Mouse (Mus musculus) heart, adult 2 months (tissue): Measurements from ENCODE around the gene Ptpru. TPM values are rescaled to one million over a fixed set of nuclear protein-coding genes. Genes with fewer than 3 reads are reported as not detected.

ENCODE experiments used
- DNase-seq, 2 experiments: peaks; one replicate each; pipeline ENCODE4 v3.0.0; 2021
- H3K27ac ChIP-seq: fragments of 200-600 bp; 2 replicates; pipeline ENCODE4 v1.8.1; 2022
- H3K27me3 ChIP-seq: fragments of 200-500 bp; 2 replicates; pipeline ENCODE4 v1.6.1; 2012; ENCODE audit warnings: mild to moderate bottlenecking, low read length, inconsistent platforms, mixed read lengths; ENCODE audit not compliant: control insufficient read depth, insufficient read depth
- H3K36me3 ChIP-seq: fragments of 200-500 bp; 2 replicates; pipeline ENCODE4 v1.6.1; 2012; ENCODE audit warnings: low read length, inconsistent platforms; ENCODE audit not compliant: control insufficient read depth, insufficient read depth
- H3K4me1 ChIP-seq: fragments of 200-500 bp; 2 replicates; pipeline ENCODE4 v1.6.1; 2011; ENCODE audit warnings: low read length; ENCODE audit not compliant: control insufficient read depth, insufficient read depth
- H3K4me3 ChIP-seq: fragments of 200-600 bp; 2 replicates; pipeline ENCODE4 v1.8.1; 2022
- H3K79me2 ChIP-seq: fragments of 200-500 bp; replicated peaks from 2 replicates; pipeline ENCODE4 v1.6.1; 2012; ENCODE audit warnings: mild to moderate bottlenecking, inconsistent platforms, low read length, moderate library complexity, mixed read lengths; ENCODE audit not compliant: control insufficient read depth, insufficient read depth
- H3K9ac ChIP-seq: fragments of 200-500 bp; 2 replicates; pipeline ENCODE4 v1.6.1; 2012; ENCODE audit warnings: low read depth, mild to moderate bottlenecking, control low read depth, inconsistent platforms, low read length, mixed read lengths
- CTCF ChIP-seq: fragments of 200-600 bp; IDR thresholded peaks from 2 replicates; pipeline ENCODE4 v1.8.1; 2022; ENCODE audit warnings: antibody characterized with exemption, mild to moderate bottlenecking, moderate library complexity
- EP300 ChIP-seq: fragments of 200-500 bp; IDR thresholded peaks from 2 replicates; pipeline ENCODE4 v1.6.1; 2011; ENCODE audit warnings: low read depth, low read length, control low read depth; ENCODE audit not compliant: insufficient read depth
- POLR2A ChIP-seq: fragments of 200-500 bp; IDR thresholded peaks from 2 replicates; pipeline ENCODE4 v1.6.1; 2011; ENCODE audit warnings: mild to moderate bottlenecking, low read depth, low read length, control low read depth; ENCODE audit not compliant: insufficient read depth
- WGBS: fragments of 180-500 bp; shearing (Covaris S2); methylation state at CpG from one replicate; pipeline ENCODE4 v1.1.7; 2018; 5-methylcytosine and 5-hydroxymethylcytosine counted together
- intact Hi-C: fragments of 180-260 bp; cut with DNase I; formaldehyde crosslinking; loops from one replicate; pipeline ENCODE4 v1.15.1; 2025
- polyA plus RNA-seq: library from polyadenylated mRNA; depleted of rRNA; stranded (reverse); fragments of >200 nt; gene quantifications from 2 replicates; pipeline ENCODE4 v1.2.3, GENCODE M21; 2012
- total RNA-seq, 2 experiments: library from RNA; stranded (reverse); gene quantifications; 2 replicates each; pipeline ENCODE4 v1.2.3; 2021

The Ptpru gene
- total and polyA plus RNA-seq, 3 experiments, result 4.2 to 5.7 (median 4.3) TPM

DNA sequence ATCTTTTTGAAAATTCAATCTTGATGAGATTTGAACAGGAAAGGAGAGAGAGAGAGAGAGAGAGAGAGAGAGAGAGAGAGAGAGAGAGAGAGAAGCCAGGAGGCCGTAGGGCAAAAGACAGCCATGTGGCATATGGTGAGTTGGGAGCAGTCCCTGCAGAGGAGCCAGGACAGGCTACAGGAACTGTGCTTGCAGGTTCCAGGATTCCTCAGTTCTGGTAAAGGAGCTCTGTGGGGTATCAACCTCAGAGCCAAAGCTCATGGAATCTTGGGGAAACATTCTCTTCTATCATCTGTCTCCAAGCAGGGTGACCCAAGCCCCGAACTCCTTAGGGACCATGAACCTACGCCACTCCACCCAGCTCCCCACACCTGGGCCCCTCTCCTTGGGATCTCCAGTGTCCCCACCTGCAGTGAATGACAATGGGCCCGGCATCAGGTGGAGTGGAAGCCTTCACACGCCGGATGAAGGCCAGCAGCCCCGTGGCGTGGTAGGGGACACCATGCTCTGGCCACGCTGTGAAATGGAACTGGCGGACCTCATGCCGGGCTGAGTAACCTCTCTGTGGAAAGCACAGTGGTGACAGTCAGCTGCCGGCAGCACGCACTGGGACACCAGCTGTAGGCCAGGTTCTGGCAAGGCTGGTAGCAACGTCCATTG, 59.3 kb downstream of the Ptpru start:
- Histone ChIP-seq H3K36me3 (no peaks in the 10 kb centered on the region), H3K4me3 (no peak overlapping the region), H3K79me2 (no peaks in the 10 kb centered on the region), H3K27me3 (no peaks in the 10 kb centered on the region), H3K27ac (no peak overlapping the region), H3K4me1 (no peaks in the 10 kb centered on the region; the same call in 1 of the 2 replicates), H3K9ac (no peak overlapping the region)
- TF ChIP-seq EP300, result no peak
- TF ChIP-seq POLR2A, result no peak
- TF ChIP-seq CTCF, result no peak
- WGBS, result 86% methylated on average over 14 of the region's 14 CpGs
- intact Hi-C loops, result no loop called here
- DNase-seq, result no peak

DNA sequence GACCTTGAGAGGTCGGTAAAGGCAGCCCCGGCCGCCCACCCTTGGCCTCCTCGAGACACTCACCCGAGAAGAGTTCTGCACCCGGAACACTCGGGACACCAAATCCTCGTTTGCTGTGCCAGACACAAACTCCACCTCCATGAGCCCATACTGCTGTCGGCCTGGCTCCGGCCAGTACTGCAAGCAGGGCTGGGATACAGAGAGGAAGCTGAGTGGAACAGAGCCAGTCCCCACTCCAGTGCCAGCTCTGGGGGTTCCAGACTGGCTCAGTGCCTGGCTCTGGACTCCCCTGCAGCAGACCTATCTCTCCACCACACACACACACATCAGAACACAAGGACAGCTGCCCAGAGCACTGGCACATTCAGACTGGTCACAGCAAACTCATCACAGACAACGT, 66.7 kb downstream of the Ptpru start:
- Histone ChIP-seq H3K27ac (no peak overlapping the region), H3K27me3 (no peaks in the 10 kb centered on the region), H3K4me1 (no peaks in the 10 kb centered on the region), H3K79me2 (no peaks in the 10 kb centered on the region), H3K36me3 (no peaks in the 10 kb centered on the region), H3K4me3 (no peak overlapping the region), H3K9ac (no peak overlapping the region)
- TF ChIP-seq EP300 (no peak), CTCF (no peak), POLR2A (no peak)
- intact Hi-C loops, result no loop called here
- DNase-seq, result peak in 1 of 2 experiments; percentile 22
- WGBS, result 54% methylated on average over 11 of the region's 11 CpGs

DNA sequence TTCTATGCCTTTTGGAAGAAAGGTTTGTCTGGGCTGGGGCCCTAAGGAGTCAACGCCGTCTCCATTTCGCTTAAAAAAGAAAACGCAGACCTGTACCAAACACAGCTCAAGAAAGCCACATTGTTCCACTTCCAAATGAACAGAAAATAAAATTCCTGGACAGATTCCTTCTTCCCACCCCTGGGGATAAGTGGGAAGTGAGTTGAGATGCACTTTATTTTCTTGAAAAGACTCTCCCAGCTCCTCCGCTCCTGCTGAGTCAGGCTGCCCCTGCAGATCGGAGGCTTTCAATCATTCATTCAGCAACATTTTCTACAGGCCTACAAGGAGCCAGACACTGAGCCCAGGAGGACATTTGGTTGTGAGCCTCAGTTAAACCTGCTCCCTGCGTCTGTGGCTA, 74.2 kb downstream of the Ptpru start:
- H3K36me3 ChIP-seq, result no peaks in the 10 kb centered on the region
- no peak for DNase-seq
- no peaks in the 10 kb centered on the region for H3K4me1 ChIP-seq
- H3K79me2 ChIP-seq, result no peaks in the 10 kb centered on the region
- no peak overlapping the region for H3K4me3 ChIP-seq
- WGBS, result 82% methylated on average over 7 of the region's 7 CpGs
- intact Hi-C loops, result loop anchor here (5.0 kb wide), 1 partner anchor 42 kb away; no protein-coding TSS in a partner anchor
- H3K9ac ChIP-seq, result no peak overlapping the region
- H3K27ac ChIP-seq, result no peak overlapping the region
- no peaks in the 10 kb centered on the region for H3K27me3 ChIP-seq
- TF ChIP-seq POLR2A (no peak), EP300 (no peak), CTCF (no peak)

DNA sequence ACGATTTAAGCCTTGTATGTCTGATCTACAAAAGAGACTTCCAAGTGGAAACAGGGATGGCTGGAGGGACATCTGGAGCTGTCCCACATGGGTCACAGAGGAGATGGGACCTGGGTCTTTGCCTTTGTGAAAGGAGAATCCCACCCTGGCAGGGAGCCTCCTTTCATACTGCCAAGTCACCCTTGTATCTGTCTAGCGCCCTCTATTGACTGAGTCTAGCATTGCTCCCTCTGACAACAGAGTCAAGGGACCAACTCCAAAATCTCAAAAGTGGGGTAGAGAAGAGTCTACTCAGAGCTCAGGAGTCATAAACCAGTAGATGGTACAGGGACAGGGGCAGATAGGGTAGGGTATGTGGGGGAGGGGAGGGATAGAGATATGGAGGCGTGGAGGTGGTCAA, 74.6 kb downstream of the Ptpru start:
- no peaks in the 10 kb centered on the region for H3K4me1 ChIP-seq
- no peak for DNase-seq
- intact Hi-C loops, result loop anchor here (5.0 kb wide), 1 partner anchor 41 kb away; no protein-coding TSS in a partner anchor
- no peaks in the 10 kb centered on the region for H3K36me3 ChIP-seq
- H3K4me3 ChIP-seq, result no peak overlapping the region
- peak; percentile 62 for TF ChIP-seq CTCF
- no peak for TF ChIP-seq EP300
- TF ChIP-seq POLR2A, result no peak
- H3K27ac ChIP-seq, result no peak overlapping the region
- H3K9ac ChIP-seq, result no peak overlapping the region
- H3K27me3 ChIP-seq, result no peaks in the 10 kb centered on the region
- H3K79me2 ChIP-seq, result no peaks in the 10 kb centered on the region
- 56% methylated on average over 3 of the region's 3 CpGs for WGBS

DNA sequence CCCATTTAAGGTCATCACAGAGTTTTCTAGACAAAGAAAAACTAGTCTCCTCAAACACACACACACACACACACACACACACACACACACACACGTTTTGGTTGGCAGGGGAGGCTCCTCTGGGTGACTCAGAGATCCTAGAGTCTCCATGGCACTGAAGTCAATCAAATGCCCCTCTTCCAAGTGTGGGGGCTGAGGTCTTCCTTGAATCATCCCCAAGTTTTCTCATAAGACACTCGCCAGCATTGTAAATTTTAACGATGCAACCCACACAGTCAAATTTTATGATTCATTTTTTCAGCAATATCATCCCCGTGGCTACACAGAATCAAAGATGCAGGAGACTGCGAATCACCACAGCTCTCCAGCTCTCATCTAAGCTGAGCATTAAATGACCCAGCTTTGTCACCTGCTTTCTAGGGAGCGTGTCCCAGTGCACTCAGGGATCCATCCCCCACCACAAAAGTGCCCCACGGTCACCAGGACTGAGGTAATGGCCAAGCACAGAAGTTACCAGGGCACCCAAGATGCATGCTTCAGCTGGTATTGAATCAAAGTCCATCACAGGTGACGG, 75.8 kb downstream of the Ptpru start:
- Histone ChIP-seq H3K79me2 (no peaks in the 10 kb centered on the region), H3K27ac (no peak overlapping the region), H3K36me3 (no peaks in the 10 kb centered on the region), H3K9ac (no peak overlapping the region), H3K27me3 (no peaks in the 10 kb centered on the region), H3K4me3 (no peak overlapping the region), H3K4me1 (no peaks in the 10 kb centered on the region)
- 76% methylated on average over 8 of the region's 8 CpGs for WGBS
- no peak for TF ChIP-seq POLR2A
- no peak for TF ChIP-seq EP300
- TF ChIP-seq CTCF, result no peak
- intact Hi-C loops, result loop anchor here (5.0 kb wide), 1 partner anchor 40 kb away; no protein-coding TSS in a partner anchor
- no peak for DNase-seq

DNA sequence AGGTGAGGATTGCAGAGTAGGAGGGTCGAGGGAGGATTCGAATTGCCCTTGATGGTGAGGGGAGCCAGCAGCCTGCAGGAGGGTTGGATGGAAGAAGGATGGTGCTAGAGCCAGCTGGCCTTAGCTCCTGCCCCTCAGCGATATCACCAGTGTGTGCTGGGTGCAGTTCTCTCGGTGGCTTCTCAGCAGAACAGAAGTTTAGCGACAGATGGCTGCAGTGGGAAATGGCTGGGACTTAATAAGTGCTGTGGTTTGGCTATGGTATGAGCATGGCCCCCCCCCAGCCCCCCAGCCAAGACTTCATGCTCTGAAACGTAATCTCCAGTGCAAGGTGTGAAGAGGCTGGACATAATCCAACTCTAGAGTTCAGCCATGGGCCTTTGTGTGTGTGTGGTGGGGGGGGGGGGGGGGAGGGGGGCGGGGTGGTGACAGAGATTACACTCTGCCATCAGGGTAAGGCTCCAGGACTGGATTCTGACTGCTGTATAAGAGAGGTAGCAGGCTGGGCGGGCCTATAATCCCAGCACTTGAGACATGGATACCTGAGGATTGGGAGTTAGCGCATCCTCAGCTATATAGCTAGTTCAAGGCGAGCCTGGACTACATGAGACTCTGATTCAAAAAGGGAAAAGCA, 85.8 kb downstream of the Ptpru start:
- no peak for TF ChIP-seq POLR2A
- TF ChIP-seq EP300, result no peak
- no peak for TF ChIP-seq CTCF
- intact Hi-C loops, result no loop called here
- DNase-seq, result no peak
- Histone ChIP-seq H3K27ac (no peak overlapping the region), H3K4me1 (no peaks in the 10 kb centered on the region), H3K36me3 (no peaks in the 10 kb centered on the region), H3K27me3 (no peaks in the 10 kb centered on the region), H3K4me3 (no peak overlapping the region), H3K9ac (no peak overlapping the region), H3K79me2 (no peaks in the 10 kb centered on the region)
- WGBS, result 47% methylated on average over 9 of the region's 10 CpGs
